Mouse (Mus musculus) embryo, embryonic 9.5 days (tissue): ENCODE measurements around the gene 2700049A03Rik.
"Not testable (repeated sequence)": the region's sequence is repeated elsewhere in the genome, so short reads cannot be mapped to it uniquely, and the experiment has no call there.

Experiments used
- DNase-seq: peaks from one replicate; pipeline ENCODE4 v3.0.0-alpha.2; 2017; ENCODE audit errors: extremely low spot score

Gene 2700049A03Rik

DNA sequence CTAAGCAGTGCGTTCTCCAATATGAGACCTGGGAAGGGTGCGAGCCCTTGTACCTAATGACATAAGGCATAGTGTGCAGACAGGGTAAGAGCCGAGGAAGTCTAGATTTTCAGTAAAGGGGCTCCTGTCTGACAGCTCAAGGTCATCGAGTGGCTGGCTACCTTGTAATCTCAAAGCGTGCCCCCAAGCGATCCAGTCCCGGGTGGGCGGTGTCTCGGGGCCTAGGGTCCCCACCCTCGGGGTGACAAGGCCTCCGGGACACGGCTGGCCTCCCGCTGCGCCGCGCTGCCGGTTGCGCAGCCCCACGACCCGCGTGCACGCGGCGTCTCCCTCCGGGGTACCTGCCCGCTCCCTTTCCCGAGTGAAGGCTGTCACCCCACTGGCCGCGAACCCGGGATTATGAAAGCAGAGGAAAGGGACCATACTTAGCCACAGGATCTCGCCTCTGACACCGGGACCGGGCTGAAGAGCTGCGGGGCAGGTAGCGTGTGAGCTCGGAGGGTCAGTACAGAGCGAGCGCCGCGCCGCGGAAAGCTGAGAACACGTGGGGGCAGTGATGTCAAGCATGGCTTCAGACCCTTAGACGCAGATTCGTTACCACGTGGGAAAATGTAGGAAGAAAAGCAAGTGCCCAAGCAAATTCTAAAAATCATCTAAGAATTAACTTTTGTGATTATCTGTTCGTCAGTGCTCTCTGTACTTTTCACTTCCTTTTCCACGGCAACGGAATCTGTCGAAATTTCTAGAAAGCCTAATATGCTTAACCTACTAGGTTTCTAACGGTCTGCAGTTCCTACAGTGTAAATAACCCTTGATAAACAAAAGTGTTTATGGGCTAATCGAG is at the start of gene 2700049A03Rik, which contains the start of gene Timm9:
Gene 2700049A03Rik (plus strand): TSS at position 719 of the 844 bp plus-strand sequence.
Gene Timm9 (minus strand): TSS at position 555 of the 844 bp plus-strand sequence.
- DNase-seq: peak; percentile 91

DNA sequence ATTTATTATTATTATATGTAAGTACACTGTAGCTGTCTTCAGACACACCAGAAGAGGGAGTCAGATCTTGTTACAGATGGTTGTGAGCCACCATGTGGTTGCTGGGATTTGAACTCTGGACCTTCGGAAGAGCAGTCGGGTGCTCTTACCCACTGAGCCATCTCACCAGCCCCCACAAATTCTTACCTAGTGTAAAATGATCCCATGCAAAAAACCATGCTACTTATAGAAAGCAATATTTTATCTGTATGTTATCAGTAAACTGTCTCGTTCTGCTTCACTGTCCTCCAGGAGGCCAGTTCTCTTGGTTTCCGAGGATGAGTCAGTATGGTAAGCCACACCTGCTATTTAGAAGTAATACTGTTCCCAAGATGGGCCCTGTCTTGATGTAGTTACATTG is 32.4 kb upstream of the 2700049A03Rik start:
- DNase-seq: not testable (repeated sequence)

GRCm38 (mm10) chr12:71107216-71107771 is 29.4 kb upstream of the 2700049A03Rik start:
- DNase-seq: no peak

DNA sequence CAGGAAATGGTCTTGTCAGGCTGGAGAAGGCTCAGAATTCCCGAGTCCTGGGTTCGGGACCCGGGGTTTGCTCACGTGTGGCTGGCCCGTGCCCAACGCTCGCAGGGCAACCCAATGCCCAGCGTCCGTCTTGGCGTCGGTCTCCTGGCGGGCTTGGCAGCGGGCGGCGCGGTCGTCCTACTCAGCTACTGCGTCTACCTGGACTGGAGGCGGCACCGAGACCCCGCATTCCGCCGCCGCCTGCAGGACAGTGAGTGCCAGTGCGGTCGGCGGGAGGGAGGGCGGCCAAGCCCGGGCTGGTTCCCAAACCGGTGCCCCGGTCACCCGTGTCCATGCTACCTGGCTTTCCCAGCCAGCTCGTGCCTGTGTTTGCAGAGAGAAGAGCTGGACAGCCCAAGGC is 25.3 kb upstream of the 2700049A03Rik start, which contains the start of gene Tomm20l:
Gene Tomm20l (plus strand): TSS at position 98 of the 400 bp plus-strand sequence.
- peak; percentile 46 for DNase-seq

GRCm38 (mm10) chr12:71113074-71113473 is 23.6 kb upstream of the 2700049A03Rik start:
- DNase-seq: no peak

DNA sequence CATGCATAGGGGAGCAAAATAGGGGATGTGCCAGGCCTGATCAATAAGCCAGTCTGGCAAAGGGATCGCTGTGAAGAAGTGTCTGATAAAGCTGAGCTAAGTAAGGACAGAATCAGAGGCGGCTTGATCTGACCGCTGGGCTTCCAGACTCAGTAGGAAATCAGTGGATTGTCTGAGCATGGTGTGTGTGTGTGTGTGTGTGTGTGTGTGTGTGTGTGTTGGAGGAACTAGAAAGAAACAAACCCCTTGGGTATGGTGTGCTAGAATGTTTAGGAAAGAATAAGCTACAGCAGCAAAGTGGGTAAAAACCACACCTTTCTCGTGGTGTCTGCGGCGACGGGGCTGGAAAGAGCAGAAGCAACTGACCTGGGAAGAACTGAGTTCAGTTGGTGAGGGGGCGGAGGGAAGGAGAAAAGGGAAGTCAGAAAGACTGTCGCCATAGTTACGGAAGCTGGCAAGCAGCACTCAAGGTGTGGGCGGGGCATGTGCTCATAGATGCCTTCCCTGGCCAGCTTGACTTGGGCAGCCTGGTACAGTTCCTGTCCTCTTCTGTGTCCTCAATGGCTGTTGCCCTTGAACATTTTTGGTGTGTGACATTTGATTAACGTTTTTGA is 22.9 kb upstream of the 2700049A03Rik start:
- DNase-seq: peak; percentile 22

DNA sequence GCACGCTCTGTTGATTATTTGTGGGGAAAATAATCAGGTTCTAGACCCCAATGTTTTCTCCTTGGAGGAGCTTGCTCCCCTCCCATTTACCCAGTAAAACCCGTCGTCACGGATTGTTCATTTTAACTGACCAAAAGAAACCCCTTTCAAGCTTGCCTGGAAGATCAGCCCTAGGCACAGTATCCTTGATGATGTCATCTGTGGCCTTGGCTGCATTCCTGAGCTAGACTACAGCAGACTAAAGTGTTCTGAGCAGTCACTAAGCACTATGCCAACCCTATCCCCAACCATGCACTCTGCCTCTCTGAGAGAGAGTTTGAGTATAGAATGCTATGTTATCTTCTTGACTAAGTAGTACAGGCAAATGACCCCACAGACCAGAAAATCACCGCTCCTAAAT is 20.2 kb upstream of the 2700049A03Rik start:
- no peak for DNase-seq

DNA sequence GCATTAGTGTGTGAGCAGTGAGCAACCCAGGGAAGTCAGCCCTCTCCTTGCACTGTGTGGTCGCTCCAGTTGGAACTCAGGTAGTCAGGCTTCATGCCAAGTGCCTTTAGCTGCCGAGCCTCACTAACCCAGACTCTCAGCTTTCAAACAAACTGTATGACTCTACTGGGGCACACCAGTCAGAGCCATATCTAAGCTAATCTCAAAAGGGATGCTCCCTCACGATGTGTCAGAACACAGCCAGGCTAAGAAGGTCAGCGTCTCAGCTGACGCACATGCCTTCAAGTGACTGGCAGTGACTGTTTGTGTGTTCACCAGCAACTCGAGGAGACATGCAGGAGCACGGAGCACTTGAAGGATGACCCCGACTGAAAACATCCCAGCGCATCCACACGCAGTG is 13.9 kb upstream of the 2700049A03Rik start:
- no peak for DNase-seq

GRCm38 (mm10) chr12:71123286-71123685 is 13.4 kb upstream of the 2700049A03Rik start:
- no peak for DNase-seq

GRCm38 (mm10) chr12:71135581-71135980 is 1.1 kb upstream of the 2700049A03Rik start:
- DNase-seq: no peak

GRCm38 (mm10) chr12:71136974-71137491 is 385 bp downstream of the 2700049A03Rik start:
- peak; percentile 94 for DNase-seq

DNA sequence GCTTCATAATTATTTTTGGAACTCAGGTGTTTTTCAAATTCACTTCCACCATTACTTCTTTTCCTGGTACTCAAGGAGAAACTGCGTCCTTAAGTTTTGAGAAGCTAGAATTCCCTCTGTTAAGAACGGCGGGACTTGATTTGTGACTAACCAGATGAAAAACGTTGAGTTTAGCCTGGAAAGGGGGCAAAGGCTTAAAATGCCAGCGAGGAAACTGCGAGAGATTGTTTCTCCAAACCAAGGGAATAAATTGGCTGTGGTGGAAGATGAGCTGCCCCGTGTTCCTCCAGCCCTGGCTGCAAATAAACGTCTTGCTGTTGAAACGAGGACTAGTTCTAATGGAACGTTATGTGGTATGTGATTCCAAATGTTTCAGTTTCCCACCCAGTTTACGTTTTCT is 1.0 kb downstream of the 2700049A03Rik start:
- DNase-seq: no peak

DNA sequence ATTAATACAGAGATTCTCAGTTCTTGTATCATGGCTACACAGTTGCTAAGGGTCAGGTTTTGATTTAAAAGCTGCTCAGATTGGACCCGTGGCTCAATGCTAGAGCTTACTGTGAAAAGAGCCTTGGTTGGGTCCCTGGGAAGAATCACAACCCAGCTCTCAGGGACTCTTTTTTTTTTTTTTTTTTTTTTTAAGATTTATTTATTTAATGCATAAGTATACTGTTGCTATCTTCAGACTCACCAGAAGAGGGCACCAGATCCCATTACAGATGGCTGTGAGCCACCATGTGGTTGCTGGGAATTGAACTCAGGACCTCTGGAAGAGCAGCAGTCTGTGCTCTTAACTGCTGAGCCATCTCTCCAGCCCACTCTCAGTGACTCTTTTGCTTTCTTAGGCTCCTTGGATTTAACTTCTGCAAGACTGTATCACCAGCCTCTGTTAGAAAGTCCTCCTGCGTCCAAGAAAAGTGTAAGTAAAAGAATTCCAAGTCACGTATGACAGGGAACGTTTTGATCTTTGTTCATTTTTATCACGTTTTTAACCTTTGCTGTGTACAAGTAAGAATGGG is 2.7 kb downstream of the 2700049A03Rik start:
- no peak for DNase-seq

DNA sequence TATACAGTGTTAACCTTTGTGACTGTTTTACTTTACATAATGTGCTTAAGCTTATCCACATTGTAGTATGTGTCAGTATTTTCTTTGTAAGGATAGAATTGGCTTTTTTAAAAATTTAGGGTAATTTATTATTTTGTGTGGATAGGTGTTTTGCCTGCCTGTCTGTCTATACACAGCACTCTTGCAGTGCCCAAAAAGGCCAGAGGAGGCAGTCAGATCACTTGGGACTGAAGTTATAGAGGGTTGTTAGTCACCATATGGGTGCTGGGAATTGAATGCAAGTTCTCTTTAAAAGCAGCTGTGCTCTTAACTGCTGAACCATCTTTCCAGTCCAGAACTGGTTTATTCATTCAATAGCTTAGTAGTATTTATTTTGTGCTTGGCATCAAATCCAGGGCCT is 4.5 kb downstream of the 2700049A03Rik start:
- no peak for DNase-seq

- peak; percentile 14 for DNase-seq
These were observed 11.0 kb downstream of the 2700049A03Rik start for GRCm38 (mm10) chr12:71147641-71148040.

DNA sequence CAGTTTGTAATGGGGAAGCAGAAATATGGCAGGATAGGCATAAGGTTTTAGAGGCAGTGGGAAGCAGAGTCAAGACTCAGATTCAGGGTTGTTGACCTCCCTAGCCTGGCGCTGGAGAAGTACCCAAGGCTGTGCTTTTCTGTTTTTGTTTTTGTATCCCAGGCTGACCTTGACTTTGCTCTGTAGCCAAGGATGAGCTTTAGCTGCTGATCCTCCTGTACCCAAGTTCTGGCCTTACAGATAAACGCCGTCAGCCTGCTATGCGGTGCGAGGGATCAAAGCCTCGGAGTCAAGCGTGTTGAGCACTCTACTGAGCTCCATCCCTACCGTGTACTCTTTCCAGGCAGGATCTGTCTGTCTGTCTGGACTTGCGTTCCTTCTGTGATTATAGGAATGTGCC is 12.2 kb downstream of the 2700049A03Rik start:
- DNase-seq: no peak

DNA sequence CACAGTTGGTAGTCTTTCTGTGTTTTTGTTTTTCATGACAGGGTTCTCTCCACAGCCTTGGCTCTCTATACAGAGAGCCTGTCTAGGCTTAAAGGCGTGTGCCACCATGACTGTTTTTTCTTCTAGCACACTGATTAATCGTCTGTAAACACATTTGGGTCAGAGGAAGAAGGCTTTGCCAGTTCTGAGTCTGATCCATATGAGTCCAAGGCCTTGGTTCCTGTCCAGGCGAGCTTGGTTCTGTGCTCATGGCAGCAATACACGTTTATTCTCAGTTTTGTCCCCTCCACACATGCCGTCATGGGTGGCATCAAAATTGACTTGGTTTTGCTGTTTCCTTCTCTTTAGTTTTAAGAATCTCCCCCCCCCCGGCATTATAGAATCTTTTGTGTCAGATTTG is 12.8 kb downstream of the 2700049A03Rik start:
- DNase-seq: no peak

DNA sequence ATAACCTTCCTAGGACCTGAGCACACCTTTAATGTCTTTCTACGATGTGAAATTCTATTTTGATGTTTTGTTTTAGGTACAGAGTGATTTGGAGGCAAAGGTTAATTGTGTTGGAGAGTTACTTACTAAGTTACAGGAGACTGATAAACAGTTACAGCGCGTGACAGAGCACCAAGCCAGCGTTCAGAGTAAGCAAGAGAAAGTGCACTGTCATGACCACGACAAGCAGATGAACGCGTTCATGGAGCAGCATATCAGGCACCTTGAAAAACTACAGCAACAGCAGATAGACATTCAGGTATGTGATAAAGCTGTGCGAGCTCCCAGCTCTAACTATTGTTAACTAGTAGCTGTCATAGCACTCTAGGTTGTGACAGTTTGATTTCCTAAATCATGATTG is 13.5 kb downstream of the 2700049A03Rik start:
- DNase-seq: no peak

DNA sequence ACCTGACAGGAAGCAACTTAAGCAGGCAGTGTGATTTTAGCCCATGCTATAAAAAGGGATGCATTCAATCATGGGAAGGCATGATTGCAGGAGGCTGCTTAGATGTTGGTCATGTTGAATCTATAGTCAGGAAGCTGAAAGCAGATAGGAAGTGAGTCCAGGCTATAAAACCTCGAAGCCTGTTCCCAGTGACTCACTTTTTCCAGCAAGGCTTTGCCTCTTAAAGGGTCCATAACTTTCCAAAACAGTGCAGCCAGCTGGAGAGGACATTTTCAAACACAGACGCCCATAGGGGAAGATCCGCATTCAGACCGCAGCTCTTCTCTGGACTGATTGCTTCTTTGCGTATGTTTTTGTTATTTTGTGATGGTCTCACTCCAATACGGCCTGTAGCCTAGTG is 18.3 kb downstream of the 2700049A03Rik start:
- DNase-seq: no peak

DNA sequence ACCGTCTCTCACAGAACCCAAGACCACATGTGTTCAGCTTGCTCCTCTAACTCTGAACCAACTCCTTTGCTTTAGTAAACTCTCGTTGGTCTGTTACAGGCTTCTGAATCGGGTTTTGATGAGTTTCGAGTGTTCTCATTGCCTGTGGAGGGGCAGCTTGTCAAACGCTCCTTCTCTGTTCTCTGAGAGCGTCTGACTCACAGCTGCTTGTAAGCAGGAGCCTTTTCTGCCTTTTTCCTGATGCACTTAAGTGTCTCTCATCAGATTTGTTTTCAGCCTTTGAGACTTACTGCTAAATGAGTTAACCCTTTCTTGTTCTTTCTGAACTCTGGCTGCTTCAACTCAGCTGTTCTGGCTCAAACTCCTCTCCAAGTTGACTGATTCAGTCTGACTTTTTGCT is 21.3 kb downstream of the 2700049A03Rik start:
- no peak for DNase-seq

DNA sequence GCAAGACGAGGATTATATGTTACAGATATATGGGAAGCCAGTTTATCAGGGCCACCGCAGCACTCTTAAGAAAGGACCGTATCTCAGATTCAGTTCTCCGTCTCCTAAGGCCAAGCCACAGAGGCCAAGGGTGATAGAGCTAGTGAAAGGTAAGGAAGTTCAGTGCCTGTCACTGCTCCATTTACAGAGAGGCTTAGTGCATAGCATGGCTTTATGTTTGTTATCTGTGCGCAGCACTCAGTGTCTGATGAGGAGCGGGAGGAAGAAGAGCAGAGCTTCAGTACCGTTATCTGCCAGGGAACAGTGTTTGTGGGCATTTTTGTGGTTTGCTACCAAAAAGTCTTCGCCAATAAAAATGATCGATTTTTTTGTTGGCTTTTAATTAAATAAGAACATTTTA is 27.8 kb downstream of the 2700049A03Rik start:
- DNase-seq: no peak

- no peak for DNase-seq
These were observed 33.3 kb downstream of the 2700049A03Rik start for GRCm38 (mm10) chr12:71169911-71170310.
